Mouse (Mus musculus): ENCODE measurements around the gene Rere. TPM values are rescaled to one million over a fixed set of nuclear protein-coding genes. Genes with fewer than 3 reads are reported as not detected.
"Not testable (repeated sequence)": the region's sequence is repeated elsewhere in the genome, so short reads cannot be mapped to it uniquely, and the experiment has no call there.

Gene Rere
- polyA plus RNA-seq, 1 experiment = 82.1 TPM

- TF ChIP-seq CTCF (IDR thresholded peaks at IDR 0.05; ENCODE audit: borderline replicate concordance, extremely low read depth, insufficient read depth, insufficient read length) = no peak
- TF ChIP-seq POLR2A (IDR thresholded peaks at IDR 0.05; ENCODE audit: borderline replicate concordance, extremely low read depth, insufficient read depth, insufficient read length, poor library complexity, severe bottlenecking) = no peak
- DNase-seq (ENCODE audit: low read depth) = peak; percentile 57
Observed at GRCm38 (mm10) chr4:150495568-150495967, 214.1 kb downstream of the Rere start.

DNA sequence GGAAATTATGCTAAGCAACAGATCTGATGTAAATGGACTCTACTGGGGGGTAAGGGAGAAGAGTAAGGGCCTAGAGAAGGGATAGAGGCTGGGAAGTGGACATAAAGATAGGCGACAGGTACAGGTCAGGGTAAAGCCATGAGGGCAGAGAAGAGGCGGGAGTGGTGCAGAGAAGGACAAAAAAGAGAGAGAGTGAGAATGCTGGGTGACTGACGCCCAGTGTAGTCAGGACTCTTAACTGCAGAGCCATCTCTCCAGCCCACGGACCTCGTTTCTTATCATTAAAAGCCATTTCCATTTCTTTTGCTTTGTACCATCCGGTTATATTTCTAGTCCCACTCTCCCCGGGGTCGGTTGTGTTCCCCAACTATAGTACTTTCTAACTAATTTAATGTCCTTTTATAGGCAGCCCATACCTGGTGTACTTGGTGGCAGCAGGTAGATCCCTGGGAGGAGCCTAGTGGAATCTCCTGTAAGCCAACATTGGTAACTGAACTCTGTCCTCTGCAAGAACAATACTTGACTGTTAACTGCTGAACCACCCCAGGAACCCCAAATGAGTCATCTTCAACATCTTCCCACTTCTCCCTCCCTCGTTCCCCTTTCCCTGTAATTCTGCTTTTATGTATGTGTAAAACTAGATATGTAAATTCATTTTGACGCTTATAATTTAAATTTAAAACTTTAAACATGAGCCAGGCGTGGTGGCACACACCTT lies 223.0 kb downstream of the Rere start:
- TF ChIP-seq CTCF (IDR thresholded peaks at IDR 0.05; ENCODE audit: borderline replicate concordance, extremely low read depth, insufficient read depth, insufficient read length) (no peak), POLR2A (IDR thresholded peaks at IDR 0.05; ENCODE audit: borderline replicate concordance, extremely low read depth, insufficient read depth, insufficient read length, poor library complexity, severe bottlenecking) (no peak)
- DNase-seq (ENCODE audit: low read depth) = no peak

DNA sequence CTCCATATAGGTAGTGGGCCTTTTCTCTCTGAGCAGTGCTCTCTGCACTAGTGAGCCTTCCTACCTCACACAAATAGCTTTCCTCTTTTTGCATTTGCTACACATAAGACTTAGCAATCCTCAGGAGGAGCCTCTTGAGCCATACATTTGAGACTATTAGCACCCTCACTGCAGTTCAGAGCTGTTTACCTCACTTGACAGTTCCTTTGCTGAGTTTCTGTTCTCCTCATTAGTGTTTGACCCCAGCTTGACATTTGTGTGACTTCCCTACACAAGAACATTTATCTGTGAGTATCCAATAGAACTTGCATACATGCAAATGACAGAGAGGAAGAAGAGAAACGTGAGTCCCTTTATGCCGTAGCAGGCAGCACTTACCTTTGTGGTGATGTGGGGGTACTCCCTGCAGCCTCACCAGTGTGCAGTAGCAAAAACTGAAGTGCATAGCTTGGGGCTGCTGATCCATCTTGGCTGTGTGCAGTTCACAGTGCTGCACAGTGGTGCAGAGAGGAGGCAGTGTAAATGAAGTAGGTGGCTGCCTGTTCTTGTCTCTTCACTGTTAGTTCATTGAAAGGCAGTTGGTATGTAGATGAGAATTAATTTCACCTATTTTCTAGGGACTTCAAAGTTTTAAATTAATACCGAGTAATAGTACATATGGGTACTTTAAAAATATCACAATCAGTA lies 227.7 kb downstream of the Rere start:
- TF ChIP-seq POLR2A (IDR thresholded peaks at IDR 0.05; ENCODE audit: borderline replicate concordance, extremely low read depth, insufficient read depth, insufficient read length, poor library complexity, severe bottlenecking) (no peak), CTCF (IDR thresholded peaks at IDR 0.05; ENCODE audit: borderline replicate concordance, extremely low read depth, insufficient read depth, insufficient read length) (no peak)
- no peak for DNase-seq (ENCODE audit: low read depth)

- DNase-seq (ENCODE audit: low read depth) = no peak
- TF ChIP-seq CTCF (IDR thresholded peaks at IDR 0.05; ENCODE audit: borderline replicate concordance, extremely low read depth, insufficient read depth, insufficient read length) (no peak), POLR2A (IDR thresholded peaks at IDR 0.05; ENCODE audit: borderline replicate concordance, extremely low read depth, insufficient read depth, insufficient read length, poor library complexity, severe bottlenecking) (no peak)
Observed at GRCm38 (mm10) chr4:150510036-150510435, 228.6 kb downstream of the Rere start.

DNA sequence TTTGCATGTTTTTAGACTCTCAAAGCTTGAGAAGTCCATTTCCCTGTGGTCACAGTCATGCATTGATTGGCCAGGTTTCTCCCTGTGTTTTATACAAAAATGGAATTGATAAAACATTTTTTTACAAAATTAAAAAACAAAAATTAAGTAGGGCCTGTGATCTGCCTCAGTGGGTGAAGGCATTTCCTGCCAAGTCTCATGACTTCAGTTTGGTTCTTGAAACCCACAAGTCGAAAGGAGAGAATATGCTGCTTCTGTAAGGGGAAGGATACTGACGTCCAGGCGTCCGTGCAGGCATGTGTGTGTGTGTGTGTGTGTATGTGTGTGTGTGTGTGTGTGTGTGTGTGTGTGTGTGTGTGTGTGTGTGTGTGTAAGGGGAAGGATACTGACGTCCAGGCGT lies 231.9 kb downstream of the Rere start:
- DNase-seq (ENCODE audit: low read depth) = not testable (repeated sequence)

DNA sequence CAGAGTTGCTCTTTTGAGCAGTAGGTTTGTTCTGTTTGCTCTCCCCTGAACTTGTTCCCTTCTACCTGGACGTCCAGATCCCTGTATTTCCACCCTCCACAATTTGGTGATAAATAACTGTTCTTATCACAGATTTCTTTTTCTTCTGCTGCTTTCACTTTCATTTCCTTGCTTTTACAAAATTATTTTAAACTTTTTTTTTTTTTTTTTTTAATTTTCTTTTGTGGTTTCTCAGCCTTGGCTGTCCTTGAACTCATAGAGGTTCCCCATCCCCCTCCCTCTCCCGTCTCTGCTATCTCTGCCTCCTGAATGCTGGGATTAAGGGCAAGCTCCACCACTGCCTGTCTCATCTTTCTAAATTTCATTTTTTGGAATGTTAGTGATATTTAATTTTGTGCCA lies 234.8 kb downstream of the Rere start:
- no peak for DNase-seq (ENCODE audit: low read depth)
- TF ChIP-seq CTCF (IDR thresholded peaks at IDR 0.05; ENCODE audit: borderline replicate concordance, extremely low read depth, insufficient read depth, insufficient read length) = no peak
- TF ChIP-seq POLR2A (IDR thresholded peaks at IDR 0.05; ENCODE audit: borderline replicate concordance, extremely low read depth, insufficient read depth, insufficient read length, poor library complexity, severe bottlenecking) = no peak

DNA sequence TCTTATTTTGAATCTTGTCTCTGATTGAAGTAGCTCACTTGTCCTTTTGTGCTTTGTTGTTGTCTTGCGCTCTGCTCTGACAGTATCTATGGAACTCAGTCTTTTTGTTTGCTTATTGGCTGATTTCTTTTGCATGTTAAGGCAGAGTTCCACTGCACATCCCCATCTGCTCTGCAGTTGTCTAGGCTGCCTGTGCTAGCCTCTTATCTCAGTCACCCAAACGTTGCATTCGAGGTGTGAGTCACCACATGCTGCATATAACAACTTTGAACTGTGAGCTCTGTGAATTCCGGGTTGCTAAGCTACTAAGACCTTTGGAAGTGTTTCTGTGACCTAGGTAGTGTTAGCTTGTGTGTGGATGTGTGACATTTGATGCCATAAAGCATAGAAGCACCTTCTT lies 235.9 kb downstream of the Rere start:
- peak; percentile 56 for DNase-seq (ENCODE audit: low read depth)
- no peak for TF ChIP-seq CTCF (IDR thresholded peaks at IDR 0.05; ENCODE audit: borderline replicate concordance, extremely low read depth, insufficient read depth, insufficient read length)
- TF ChIP-seq POLR2A (IDR thresholded peaks at IDR 0.05; ENCODE audit: borderline replicate concordance, extremely low read depth, insufficient read depth, insufficient read length, poor library complexity, severe bottlenecking) = no peak

DNA sequence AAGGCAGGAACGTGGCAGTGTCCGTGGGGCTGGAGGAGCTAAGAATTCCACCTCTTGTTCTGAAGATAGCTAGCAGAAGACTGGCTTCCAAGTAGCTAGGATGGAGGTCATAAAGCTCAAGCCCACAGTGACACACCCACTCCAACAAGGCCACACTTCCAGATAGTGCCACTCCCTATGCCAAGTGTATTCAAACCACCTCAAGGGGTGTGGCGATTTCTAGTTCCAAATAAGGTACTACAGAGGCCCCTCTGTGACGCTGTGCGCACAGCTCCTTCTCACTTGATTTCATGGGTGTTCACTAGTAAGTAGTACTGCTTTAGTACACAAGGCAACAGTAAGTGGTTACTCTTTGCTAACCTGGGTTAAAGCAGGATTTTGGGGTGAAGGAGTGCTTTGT lies 237.4 kb downstream of the Rere start:
- DNase-seq (ENCODE audit: low read depth) = no peak
- TF ChIP-seq CTCF (IDR thresholded peaks at IDR 0.05; ENCODE audit: borderline replicate concordance, extremely low read depth, insufficient read depth, insufficient read length) (no peak), POLR2A (IDR thresholded peaks at IDR 0.05; ENCODE audit: borderline replicate concordance, extremely low read depth, insufficient read depth, insufficient read length, poor library complexity, severe bottlenecking) (no peak)

DNA sequence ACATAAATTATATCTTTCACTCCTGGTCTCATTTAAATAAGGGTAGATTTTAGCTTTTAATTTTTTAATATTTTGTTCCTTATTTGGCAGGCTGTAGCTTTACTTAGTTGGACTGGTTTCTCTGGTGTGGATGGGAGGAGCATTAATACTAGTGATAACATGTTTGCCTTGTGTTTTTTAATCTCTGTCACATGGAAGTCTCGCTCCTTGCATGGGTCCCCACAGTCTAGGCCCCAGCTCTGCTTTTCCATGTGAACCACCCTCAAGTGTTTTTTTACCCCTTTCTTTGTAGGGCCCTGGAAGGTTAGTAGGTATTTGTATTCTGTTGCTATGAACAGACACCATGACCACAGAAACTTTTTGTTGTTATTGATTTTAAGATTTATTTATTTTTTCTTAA lies 238.6 kb downstream of the Rere start:
- TF ChIP-seq POLR2A (IDR thresholded peaks at IDR 0.05; ENCODE audit: borderline replicate concordance, extremely low read depth, insufficient read depth, insufficient read length, poor library complexity, severe bottlenecking) = no peak
- no peak for TF ChIP-seq CTCF (IDR thresholded peaks at IDR 0.05; ENCODE audit: borderline replicate concordance, extremely low read depth, insufficient read depth, insufficient read length)
- DNase-seq (ENCODE audit: low read depth) = no peak

DNA sequence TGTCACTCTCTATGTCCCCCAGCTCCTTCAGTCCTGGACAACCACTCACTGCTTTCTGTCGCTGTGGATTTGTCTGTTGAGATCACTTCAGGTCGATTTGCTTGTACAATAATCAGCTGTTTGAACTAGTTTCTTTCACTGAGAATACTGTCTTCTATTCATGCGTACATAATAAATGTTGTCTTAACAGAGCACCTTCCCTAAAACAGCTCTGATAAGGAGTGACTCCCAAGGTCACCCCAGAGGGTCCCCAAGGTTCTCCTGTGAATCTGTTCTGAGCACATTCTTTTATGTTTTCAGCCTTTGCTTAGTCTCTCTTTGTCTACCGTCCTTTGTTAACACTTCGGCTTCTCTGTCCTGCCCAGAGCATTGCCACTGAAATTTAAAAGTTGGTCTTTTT lies 241.0 kb downstream of the Rere start:
- TF ChIP-seq CTCF (IDR thresholded peaks at IDR 0.05; ENCODE audit: borderline replicate concordance, extremely low read depth, insufficient read depth, insufficient read length) (no peak), POLR2A (IDR thresholded peaks at IDR 0.05; ENCODE audit: borderline replicate concordance, extremely low read depth, insufficient read depth, insufficient read length, poor library complexity, severe bottlenecking) (no peak)
- no peak for DNase-seq (ENCODE audit: low read depth)

GRCm38 (mm10) chr4:150523351-150523750 lies 241.9 kb downstream of the Rere start:
- TF ChIP-seq CTCF (IDR thresholded peaks at IDR 0.05; ENCODE audit: borderline replicate concordance, extremely low read depth, insufficient read depth, insufficient read length) (no peak), POLR2A (IDR thresholded peaks at IDR 0.05; ENCODE audit: borderline replicate concordance, extremely low read depth, insufficient read depth, insufficient read length, poor library complexity, severe bottlenecking) (no peak)
- DNase-seq (ENCODE audit: low read depth) = peak; percentile 48

DNA sequence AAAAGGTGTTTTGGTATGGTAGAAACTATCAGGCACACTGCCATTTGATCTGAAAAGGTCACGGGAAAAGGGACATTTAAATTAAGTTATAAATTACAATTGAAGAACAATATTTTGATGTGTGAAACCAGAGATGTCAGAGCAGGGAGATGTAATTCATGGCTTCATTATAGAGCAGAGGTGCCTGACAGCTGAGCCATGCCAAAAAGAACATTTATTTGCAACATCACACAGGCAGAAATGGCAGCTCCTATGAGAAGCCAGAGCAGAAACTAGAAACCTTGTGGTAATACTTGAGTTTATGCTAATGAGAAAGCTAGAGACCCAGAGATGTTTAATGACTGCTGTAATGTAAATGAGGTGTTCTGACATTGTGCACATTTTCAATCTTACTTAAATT lies 244.8 kb downstream of the Rere start:
- DNase-seq (ENCODE audit: low read depth) = peak; percentile 43
- TF ChIP-seq POLR2A (IDR thresholded peaks at IDR 0.05; ENCODE audit: borderline replicate concordance, extremely low read depth, insufficient read depth, insufficient read length, poor library complexity, severe bottlenecking) = no peak
- no peak for TF ChIP-seq CTCF (IDR thresholded peaks at IDR 0.05; ENCODE audit: borderline replicate concordance, extremely low read depth, insufficient read depth, insufficient read length)
